In genomic region chr12:111970085-111970484, GRCm38 (mm10) we compare ENCODE assay signal across 42 mouse cellular contexts. TPM values are rescaled to one million over a fixed set of nuclear protein-coding genes. Genes with fewer than 3 reads are reported as not detected.
"Had no signal": no experiment of that assay in that cellular context is flagged by ENCODE, and none has a peak within 500 bp of the region (broad histone marks: within the 10 kb centered on the region; RNA-seq: fewer than 3 reads in every experiment).

No protein-coding gene starts in this region.

- H3K36me3 ChIP-seq: limb, embryonic 10.5 days; limb, embryonic 12.5 days; limb, embryonic 13.5 days; limb, embryonic 15.5 days; liver, embryonic 13.5 days; liver, embryonic 15.5 days; lung, embryonic 15.5 days; midbrain, embryonic 10.5 days; midbrain, embryonic 12.5 days; midbrain, embryonic 13.5 days had no signal

- H3K9me3 ChIP-seq: limb, embryonic 10.5 days; limb, embryonic 12.5 days; limb, embryonic 15.5 days; liver, embryonic 12.5 days; liver, embryonic 13.5 days; liver, embryonic 15.5 days; lung, embryonic 15.5 days; midbrain, embryonic 10.5 days; midbrain, embryonic 12.5 days; midbrain, embryonic 13.5 days had no signal

- H3K9ac ChIP-seq: limb, embryonic 12.5 days; limb, embryonic 13.5 days; limb, embryonic 15.5 days; liver, embryonic 12.5 days; liver, embryonic 13.5 days; liver, embryonic 14.5 days; liver, embryonic 15.5 days; liver, postnatal 0 days; lung, embryonic 14.5 days; lung, embryonic 15.5 days; midbrain, embryonic 12.5 days; midbrain, embryonic 13.5 days had no signal

- H3K27ac ChIP-seq: left cerebral cortex, adult 2 months; limb, embryonic 10.5 days; limb, embryonic 12.5 days; limb, embryonic 13.5 days; limb, embryonic 15.5 days; liver, embryonic 12.5 days; liver, embryonic 13.5 days; liver, embryonic 14.5 days; liver, embryonic 15.5 days; lung, embryonic 15.5 days; macrophage; midbrain, embryonic 10.5 days; midbrain, embryonic 12.5 days; midbrain, embryonic 13.5 days had no signal

- H3K27me3 ChIP-seq: limb, embryonic 12.5 days; limb, embryonic 13.5 days; limb, embryonic 15.5 days; liver, embryonic 12.5 days; liver, embryonic 13.5 days; liver, embryonic 15.5 days; lung, embryonic 15.5 days; midbrain, embryonic 12.5 days; midbrain, embryonic 13.5 days had no signal

- H3K4me3 ChIP-seq: left cerebral cortex, adult 2 months; limb, embryonic 10.5 days; limb, embryonic 12.5 days; limb, embryonic 13.5 days; limb, embryonic 15.5 days; liver, embryonic 12.5 days; liver, embryonic 13.5 days; liver, embryonic 15.5 days; lung, embryonic 15.5 days; megakaryocyte, embryonic 14.5 days; midbrain, embryonic 10.5 days; midbrain, embryonic 12.5 days; midbrain, embryonic 13.5 days; myocyte had no signal

- ATAC-seq: liver, embryonic 12.5 days; liver, postnatal 0 days; lung, postnatal 0 days; midbrain, embryonic 13.5 days; midbrain, embryonic 16.5 days had no signal

- DNase-seq: left cerebral cortex, postnatal 4 days; liver; liver, embryonic 13.5 days; liver, postnatal 0 days; lung, adult 18-20 months; lung, adult 2 months; lung, embryonic 14.5 days; lung, postnatal 10 days; lung, postnatal 14 days; lung, postnatal 36 days; lung, postnatal 4 days; midbrain, embryonic 14.5 days had no signal

- H3K4me2 ChIP-seq: limb, embryonic 12.5 days; limb, embryonic 13.5 days; limb, embryonic 15.5 days; liver, embryonic 11.5 days; liver, embryonic 12.5 days; liver, embryonic 13.5 days; liver, embryonic 15.5 days; lung, embryonic 14.5 days; lung, embryonic 15.5 days; midbrain, embryonic 12.5 days; midbrain, embryonic 13.5 days had no signal

RNA-seq across cellular contexts. Expression of gene Tdrd9, which starts 1.3 kb away (rescaled TPM):
- total RNA-seq: liver, adult 2 months; megakaryocyte progenitor cell, adult 5-6 weeks; megakaryocyte-erythroid progenitor cell, adult 5-6 weeks; monocyte, adult 5-6 weeks had no signal
- polyA plus RNA-seq: liver, adult 2 months; lung, embryonic 15.5 days; macrophage had no signal

RNA-seq across cellular contexts. Expression of gene Rd3l, which starts 11.0 kb away (rescaled TPM):
- total RNA-seq: left cerebral cortex, adult 8-10 months; left cerebral cortex, postnatal 10 days; left cerebral cortex, postnatal 14 days; left cerebral cortex, postnatal 4 days; liver, adult 2 months; megakaryocyte progenitor cell, adult 5-6 weeks; megakaryocyte, adult 5-6 weeks; megakaryocyte-erythroid progenitor cell, adult 5-6 weeks; monocyte, adult 5-6 weeks had no signal
- polyA plus RNA-seq: limb, embryonic 10.5 days; limb, embryonic 11.5 days; limb, embryonic 12.5 days; limb, embryonic 13.5 days; limb, embryonic 14.5 days; limb, embryonic 15.5 days; liver, adult 2 months; liver, embryonic 11.5 days; liver, embryonic 12.5 days; liver, embryonic 13.5 days; liver, embryonic 14.5 days; liver, embryonic 15.5 days; liver, postnatal 0 days; lung, adult 2 months; lung, embryonic 14.5 days; lung, embryonic 15.5 days; lung, embryonic 16.5 days; lung, postnatal 0 days; macrophage; midbrain, embryonic 10.5 days; midbrain, embryonic 12.5 days; midbrain, embryonic 13.5 days; midbrain, embryonic 14.5 days; midbrain, embryonic 16.5 days; midbrain, postnatal 0 days; myocyte had no signal
